Mouse (Mus musculus) frontal cortex, postnatal 10 days (tissue): Measurements from ENCODE around the gene Tmem8.
"Not testable (repeated sequence)": the region's sequence is repeated elsewhere in the genome, so short reads cannot be mapped to it uniquely, and the experiment has no call there.

Experiments
- DNase-seq, 2 experiments: peaks; one replicate each; pipeline ENCODE4 v3.0.0; 2022; ENCODE audit warnings: low spot score in 2 of 2, mixed read lengths in 1 of 2

Gene Tmem8

DNA sequence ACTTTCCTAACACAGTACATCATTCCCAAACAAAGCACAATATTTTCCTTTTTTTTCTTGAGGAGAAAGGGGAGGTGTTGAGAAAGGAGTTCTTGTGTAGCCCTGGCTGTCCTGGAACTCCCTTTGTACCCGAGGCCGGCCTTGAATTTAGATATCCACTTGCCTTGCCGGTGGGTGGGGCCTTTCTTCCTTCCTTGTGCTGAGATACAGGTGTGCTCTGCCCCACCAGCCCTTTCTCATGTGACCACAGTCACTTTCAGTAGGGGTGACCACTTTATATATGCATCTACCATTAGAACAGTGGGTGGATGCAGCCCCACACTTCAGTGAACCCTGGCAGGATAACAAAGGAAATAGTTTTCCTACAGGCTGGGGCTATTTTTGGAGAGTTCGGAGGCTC is 1.4 kb upstream of the Tmem8 start:
- no peak for DNase-seq

DNA sequence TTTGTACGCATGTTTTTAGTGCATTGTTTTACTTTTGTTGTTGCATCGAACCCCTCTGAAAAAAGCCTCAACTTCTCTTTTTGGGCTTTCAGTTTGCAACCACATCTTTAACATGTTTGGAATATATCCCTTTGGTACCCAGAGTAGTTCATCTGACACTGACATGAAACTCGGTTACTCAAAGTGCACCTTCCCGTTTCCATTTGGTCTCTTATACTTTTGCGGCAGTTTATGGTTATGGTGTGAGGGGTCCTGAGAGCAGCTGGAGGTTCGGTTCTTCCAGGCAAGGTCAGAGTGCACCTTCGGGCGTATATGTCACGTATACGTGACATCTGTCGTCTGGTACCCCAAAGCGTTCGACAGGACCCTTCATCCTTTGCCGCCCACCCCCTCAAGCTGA is 348 bp upstream of the Tmem8 start:
- no peak for DNase-seq

DNA sequence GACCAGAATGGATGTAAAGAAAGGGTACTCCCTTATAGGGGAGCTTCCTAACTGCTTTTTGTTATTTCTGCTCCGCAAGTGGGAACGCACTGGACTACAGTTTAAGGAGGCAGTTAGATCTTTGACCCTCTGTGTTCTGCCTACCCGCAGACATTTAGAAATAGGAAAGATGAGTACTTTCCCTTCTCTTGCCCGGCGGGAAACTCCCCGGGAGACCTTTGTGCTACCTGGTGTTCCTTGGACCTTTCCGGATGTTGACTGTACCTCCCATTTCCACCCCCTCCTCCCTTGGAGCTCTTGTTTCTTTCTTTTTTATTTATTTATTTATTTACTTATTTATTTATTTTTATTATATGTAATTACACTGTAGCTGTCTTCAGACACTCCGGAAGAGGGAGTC is 962 bp downstream of the Tmem8 start:
- DNase-seq, result no peak

DNA sequence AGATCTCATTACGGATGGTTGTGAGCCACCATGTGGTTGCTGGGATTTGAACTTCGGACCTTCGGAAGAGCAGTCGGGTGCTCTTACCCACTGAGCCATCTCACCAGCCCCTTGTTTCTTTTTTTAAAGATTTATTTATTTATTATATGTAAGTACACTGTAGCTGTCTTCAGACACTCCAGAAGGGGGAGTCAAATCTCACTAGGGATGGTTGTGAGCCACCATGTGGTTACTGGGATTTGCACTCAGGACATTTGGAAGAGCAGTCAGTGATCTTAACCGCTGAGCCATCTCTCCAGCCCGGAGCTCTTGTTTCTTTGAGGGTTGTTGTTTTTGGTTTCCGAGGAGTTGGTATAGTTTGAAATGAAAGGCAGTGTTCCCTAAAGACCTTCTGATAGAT is 1.4 kb downstream of the Tmem8 start:
- DNase-seq, result not testable (repeated sequence)

DNA sequence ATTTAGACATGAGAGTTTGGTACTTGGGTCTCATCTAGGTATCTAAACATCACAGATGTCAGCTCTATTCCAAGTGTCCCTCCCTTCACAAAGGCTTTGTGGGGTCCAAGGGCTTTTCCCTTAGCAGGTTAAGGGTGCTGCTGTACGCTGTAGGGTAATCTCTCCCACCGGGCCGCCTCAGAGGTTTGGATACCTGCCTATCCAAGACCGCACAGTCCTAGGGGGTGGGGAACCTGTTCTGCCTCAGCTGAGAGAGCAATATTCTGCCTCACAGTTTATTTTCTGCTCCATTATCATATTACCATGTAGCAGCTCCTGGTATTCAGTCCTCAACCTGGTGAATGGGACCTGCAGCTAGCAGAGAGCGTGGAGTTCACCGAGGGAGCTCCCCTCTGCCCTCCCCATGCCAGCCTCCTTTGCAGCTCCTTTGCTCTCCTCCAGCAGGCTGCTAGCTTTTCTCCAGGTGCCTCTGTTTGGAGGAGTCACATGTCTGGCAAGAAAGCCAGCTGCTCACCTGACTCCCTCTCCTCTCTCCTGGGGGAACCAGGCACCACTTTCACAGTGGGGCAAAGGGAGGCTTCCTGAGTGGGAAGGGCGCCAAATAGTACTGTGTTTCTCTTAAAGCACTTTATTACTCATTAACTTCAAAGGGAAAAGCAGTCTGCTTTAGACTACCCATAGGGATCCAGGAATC is 2.3 kb downstream of the Tmem8 start:
- no peak for DNase-seq

DNA sequence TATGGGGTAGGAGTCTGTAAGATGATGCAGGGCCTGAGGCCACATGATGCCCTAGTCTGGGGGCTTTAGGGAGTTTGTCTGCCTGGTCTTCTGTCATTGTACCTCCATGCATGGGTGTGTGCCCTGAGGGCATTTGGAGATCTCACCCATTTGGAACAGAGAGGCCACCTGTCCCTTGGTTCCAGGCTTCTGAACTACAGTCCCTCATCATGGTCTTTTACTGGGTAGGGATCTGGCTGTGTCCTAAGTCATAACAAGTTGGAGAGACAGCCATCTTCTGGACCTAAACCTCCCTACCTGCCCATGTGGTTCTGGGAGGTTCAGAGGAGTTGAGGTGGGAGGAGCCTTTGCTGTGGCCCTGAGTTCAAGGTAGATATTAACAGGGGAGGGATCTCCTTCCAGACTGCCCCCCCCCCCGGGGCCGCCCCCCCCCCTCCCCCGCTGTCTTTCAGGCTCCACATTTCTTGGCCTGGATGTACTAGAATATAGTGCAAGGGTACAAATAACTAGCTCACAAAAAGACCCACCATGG is 2.9 kb downstream of the Tmem8 start:
- DNase-seq, result no peak

DNA sequence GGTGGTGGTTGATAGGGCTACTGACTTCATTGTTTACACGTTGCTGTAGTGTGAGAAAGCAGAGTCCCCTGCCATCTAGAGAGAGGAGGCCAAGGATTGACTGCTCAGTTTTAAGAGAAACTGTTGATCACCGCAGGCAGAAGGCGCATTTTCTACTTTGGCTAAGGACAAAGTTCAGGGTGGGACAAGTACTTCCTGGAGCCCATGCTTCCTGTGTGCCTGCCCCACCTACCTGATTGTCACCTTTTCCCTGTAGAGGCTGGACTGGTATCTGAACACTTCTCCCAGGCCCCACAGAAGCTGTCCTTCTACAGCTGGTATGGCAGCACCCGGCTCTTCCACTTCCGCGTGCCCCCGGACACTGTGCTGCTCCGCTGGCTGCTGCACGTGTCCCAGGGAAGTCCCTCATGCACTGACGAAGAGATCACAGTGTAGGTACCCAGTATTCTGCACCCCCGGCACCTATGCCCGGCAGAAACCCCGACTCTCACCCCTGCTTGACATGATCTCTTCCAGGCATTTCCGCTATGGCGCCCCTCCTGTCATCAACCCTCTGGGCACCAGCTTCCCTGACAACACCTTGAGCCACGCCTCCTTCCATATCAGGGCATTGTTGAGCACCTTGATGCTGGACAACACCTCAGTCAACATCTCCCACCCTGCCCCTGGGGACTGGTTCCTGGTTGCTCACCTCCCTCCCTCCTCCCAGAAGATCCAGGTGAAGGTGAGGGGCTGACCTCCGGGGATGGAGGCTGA is 3.6 kb downstream of the Tmem8 start:
- no peak for DNase-seq

DNA sequence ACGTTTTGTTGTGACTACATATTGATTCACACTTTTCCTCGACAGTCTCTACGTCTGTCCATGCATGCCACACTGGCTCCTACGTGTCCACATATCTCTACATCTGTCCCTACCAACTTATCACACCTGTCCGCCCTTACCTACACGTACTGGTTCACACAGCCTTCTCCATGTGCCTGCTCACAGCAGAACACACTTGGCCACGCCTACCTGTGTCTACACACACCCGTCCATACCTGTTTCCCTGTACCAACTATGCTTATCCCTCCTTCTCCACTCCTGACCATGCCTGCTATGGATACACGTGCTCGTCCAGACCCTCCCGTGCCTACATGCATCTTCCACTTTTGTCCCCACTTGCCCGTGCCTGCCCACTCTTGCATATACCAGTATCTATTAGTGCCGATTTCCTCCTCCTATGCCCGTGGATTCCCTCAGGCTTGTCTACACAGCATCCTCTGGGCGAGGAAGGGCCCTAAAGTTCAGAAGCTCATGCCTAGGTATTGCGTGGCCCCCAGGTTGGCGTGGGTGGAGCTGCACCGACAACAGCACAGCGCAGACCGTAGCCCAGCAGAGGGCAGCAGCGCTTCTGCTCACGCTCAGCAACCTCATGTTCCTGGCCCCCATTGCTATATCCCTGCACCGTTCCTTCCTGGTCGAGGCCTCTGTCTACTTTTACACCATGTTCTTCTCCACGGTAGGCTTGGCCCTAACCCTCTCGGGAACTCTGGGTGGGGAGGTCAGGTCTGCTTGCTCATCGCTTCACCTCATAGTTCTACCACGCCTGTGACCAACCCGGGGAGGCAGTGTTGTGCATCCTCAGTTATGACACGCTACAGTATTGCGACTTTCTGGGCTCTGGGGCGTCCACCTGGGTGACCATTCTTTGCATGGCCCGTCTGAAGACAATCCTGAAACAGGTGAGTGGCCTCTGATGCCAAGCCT is 6.9 kb downstream of the Tmem8 start:
- no peak for DNase-seq

DNA sequence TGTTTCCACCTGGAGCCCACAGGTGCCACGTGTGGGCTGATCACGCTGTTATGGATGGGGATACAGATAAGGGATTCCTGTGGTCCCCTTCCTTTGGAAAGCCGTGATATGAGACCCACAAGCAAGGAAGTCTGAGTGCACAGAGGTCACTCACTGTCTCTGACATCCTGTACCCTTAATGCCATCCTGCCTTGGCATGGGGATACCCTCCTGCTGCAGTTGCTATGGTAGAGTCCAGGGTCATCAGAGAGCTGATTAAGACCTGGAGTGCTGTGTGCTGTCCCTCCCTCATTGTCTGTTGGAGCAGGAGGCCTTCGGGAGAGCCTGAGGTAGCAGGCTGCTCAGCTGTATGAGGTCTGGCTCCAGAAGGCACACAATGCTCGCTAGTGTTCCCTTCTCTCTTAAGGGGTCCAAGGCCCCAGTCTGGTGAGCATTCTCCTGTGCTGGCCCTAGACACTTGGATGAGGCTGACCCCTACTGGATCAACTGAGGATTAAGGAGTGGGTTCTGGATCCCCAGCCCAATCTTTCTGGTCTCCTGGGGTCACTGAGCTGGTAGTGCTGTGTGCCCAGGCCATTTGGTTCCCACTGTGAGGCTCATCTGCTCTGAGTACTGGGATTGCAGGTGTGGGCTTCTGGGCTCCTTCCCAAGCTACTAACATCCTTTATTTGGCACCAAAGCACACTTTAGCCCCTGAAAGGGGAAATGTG is 9.5 kb downstream of the Tmem8 start:
- DNase-seq, result no peak

DNA sequence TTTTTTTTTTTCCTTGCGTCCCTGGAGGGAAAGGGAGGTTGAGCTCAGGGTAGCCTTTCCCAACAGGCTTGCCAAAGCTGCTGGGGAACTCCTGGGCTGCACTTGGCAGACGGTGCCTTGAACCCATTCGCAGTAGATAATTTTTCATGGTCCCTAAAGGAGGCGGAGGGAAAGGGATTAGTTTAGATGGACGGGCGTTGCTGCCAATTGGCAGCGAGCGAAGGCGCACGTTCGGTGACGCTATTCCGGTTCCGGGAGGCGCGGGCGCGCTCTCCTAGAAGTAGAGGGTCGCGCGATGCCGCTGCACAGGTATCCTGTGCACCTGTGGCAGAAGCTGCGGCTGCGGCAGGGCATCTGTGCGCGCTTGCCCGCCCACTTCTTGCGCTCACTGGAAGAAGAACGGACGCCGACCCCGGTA is 10.2 kb downstream of the Tmem8 start, which contains the start of gene Mrpl28:
Gene Mrpl28 (plus strand): TSS at position 234 of the 418 bp plus-strand sequence.
- DNase-seq, result peak; percentile 82 to 87

DNA sequence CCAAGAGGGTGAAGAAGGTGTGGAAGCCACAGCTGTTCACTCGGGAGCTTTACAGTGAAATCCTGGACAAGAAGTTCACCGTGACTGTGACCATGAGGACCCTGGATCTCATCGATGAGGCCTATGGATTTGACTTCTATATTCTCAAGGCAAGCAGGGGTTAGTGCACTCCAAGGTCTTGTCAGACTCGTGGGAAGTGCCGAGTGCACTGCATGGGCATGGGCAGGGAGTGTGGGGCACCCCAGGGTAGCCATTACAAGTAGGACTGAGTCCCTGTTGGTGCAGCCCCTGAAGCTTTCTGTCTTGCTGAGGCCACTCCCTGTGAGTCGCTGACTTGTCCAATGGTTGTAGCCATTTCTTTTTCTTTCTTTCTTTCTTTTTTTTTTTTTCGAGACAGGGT is 11.5 kb downstream of the Tmem8 start:
- no peak for DNase-seq

DNA sequence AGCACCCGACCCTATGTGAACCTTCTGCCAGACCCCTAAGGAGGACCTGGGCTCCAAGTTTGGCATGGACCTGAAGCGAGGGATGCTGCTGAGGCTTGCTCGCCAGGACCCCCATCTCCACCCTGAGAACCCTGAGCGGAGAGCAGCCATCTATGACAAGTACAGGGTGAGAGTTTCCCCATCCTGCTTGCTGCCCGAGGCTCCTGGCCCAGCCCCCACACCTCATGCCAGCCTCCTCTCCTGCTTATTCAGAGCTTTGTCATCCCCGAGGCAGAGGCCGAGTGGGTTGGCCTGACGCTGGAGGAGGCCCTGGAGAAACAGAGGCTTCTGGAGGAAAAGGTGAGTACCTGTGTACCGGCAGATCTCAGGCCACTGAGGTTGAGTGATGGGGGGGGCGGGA is 12.1 kb downstream of the Tmem8 start:
- no peak for DNase-seq

DNA sequence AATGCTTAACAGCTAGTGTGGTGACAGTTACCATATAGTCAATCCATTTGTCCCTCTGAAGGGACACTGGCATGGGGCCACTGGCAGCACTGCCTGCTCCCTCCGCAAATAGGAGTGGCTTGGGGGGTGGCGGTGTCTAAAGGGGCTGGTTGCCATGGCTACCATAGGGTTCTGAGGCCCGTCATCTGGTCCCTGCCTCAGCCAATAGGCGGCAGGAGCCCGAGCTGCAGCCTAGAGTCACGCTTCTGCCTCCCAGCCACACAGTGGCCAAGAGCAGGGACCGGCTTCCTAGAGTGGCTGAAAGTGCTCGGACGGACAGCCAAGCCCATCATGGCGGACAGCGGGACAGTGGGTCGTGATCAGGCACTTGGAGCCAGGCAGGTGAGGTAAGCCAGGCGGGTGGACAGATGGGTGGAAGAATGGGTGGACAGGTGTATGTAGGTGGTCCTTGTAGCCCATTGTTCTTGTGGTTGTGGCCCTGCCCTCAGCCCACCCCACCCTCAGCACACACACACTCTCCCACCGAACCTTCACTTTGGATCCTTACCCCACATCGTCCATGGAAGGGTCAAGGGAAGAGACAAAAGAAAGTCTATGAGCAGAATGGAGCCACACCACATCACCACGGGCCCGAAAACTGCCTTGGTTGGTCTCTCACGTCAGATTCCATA is 18.1 kb downstream of the Tmem8 start:
- DNase-seq, result no peak

DNA sequence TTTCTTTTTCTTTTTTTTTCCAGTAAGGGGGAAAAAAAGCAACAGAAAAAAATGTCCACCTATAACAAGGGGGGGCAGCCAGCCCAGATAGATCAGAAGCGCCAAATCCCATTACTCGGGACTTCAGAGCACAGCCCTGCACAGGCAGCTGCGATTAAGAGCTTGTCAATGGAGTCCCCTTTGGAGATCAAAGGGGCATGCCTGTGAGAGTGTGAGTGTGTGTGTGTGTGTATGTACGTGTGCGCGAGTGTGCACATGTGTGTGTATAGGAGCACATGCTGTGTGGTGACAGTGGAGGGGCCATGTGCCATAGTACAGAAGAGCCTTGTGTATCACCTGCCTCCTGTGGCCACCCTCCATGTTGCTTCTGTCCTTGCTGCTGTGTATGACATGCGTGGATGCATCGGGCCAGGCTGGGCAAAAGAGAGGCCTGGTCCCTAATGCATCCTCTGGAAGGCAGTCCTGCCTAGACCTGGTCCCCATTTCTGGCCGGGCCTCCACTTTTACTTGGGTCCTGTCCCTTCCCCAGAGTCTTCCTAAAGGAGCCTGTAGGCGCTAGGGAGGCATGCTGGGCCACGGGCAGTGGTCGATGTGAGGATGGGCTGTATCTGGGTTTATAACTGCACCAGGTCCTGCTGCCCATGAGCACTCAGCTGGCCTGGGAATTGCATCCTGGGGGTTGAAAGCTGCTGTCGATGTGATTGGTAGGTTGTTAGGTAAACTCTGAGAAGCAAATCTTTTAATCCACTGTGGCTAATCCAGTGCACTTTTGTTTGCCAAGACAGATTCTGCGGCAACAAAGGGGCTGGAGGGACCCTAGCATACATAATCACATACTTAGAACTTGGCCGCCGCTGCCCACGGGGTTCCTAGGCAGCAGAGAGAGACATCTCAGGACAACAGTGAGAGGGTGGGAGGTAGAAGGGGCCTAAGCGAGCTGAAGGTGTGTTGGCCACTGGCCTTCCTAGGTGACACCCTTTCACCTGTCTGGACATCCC is 19.1 kb downstream of the Tmem8 start:
- DNase-seq, result no peak

DNA sequence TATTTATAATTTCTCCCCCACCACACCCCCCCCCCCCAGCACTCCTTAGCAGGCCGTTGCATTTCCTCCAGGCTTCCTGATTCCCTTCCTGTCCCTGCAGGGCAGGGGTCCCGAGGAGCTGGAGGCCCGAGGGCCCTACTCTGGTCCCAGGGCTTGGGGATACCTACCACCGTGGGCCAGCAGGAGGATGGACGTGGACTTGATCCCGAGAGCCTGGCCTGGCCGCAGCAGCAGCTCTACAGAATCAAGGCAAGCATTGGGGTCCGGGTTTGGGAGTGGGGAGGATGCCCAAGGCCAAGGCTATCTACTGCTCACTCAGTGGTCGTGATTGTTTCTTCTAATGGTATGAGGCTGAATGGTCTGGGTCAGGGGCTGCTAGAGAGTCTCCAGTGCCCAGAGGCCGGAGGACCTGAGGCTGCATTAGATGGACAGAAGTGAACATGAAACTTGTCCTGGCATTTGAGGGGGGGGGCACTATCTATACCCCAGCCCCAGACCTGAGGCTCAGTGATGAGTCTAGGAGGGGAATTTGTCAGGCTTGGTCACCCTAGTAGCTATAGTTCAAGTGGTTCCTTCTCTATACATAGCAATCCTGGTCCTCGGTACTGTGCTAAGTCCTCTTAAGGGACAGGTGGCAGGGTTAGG is 24.1 kb downstream of the Tmem8 start:
- no peak for DNase-seq

DNA sequence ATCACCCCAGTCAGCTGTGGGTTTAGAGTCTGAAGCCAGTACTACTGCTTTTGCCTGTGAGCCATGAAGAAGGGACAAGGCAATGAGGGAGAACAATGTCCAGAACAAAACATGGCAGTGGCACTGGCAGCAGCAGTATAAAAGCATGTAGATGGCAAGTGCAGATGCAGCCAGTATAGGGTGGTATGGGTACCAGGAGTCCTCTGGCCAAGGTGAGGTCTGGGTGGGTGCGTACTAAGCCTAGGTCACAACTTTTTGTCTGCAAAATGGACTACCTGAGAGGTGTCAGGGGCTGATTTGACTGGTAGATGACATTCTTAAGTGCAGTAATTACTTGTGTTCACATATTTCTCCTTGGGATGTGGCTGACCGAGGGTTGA is 24.6 kb downstream of the Tmem8 start:
- no peak for DNase-seq

DNA sequence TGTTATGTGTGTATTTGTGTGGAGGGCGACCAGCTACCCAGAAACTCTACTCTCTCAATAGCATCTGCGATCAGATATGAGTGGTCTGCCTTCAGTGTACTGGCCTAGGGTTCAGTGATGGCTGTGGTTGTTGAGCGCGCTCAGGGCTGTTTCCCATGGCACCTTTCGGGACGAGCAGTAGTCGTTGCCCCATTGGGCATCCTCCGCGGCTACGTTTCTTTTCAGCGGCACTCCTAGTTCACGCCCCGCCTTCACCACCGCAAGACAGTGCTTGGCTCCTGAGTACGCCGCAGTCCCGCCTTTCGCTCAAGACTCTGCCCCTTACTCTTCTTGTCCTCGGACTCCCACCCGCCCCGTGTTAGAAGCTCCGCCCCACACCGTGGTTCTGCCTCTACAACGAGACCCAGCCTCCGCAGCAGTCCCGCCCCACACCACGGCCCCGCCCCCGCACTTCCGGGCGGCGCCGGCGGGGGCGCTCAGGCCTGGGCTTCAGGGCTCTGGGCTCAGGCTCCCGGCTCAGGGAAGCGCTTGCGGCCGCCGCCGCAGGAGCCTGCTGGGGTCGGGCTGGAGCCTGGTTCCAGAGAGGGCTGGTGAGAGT is 25.2 kb downstream of the Tmem8 start, which contains the start of gene Axin1:
Gene Axin1 (plus strand): TSS at position 450 of the 598 bp plus-strand sequence.
- DNase-seq, result peak; percentile 92 to 94

DNA sequence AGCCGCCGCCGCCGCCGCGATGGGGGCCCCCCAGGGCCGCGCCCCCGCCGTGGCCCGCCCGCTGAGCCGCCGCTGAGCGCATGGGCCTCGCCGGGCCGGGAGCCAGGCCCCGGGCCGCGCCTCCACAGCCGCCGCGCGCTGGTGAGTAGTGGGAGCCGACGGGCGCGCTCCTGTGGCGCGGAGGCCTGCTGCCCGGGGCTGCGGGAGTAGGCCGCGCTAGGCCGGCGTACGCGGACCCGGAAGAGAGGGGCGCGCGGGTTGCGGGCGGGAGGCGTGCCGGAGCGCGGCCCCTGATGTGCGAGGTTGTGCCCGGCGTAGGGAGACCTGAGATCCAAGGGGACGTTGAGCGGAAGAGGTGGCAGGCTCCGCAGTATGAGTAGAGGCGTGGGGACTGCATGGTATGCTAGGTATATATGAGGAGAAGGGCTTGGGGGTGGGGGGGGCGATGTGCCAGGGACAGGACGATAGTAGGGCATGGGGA is 25.8 kb downstream of the Tmem8 start:
- no peak for DNase-seq
